In genomic region chr6:114733681-114734080, GRCm38 (mm10) we compare ENCODE assay signal across 26 mouse cellular contexts.
DNase-seq lines count a peak whose midpoint lies in the region; ATAC-seq and TF ChIP-seq lines count a peak whose summit lies in the region.
"Had no signal": no experiment of that assay in that cellular context is flagged by ENCODE, and none has a peak within 500 bp of the region (broad histone marks: within the 10 kb centered on the region; RNA-seq: fewer than 3 reads in every experiment).

No protein-coding gene starts in this region.

- WGBS in embryonic facial prominence, embryonic 12.5 days = 63% methylated on average over 3 of the region's 3 CpGs
- 71% methylated on average over 3 of the region's 3 CpGs for WGBS in limb, embryonic 14.5 days

- H3K36me3 ChIP-seq in embryonic facial prominence, embryonic 12.5 days = no peaks in the 10 kb centered on the region
- no peaks in the 10 kb centered on the region for H3K36me3 ChIP-seq in limb, embryonic 14.5 days (ENCODE audit: control insufficient read depth, insufficient read depth, low read length)
- H3K36me3 ChIP-seq: hindbrain, embryonic 12.5 days; neural tube, embryonic 13.5 days had no signal

- ATAC-seq in embryonic facial prominence, embryonic 12.5 days (ENCODE audit: insufficient number of reproducible peaks, insufficient read depth, low FRiP score, low TSS enrichment) = no peak
- no peak for ATAC-seq in limb, embryonic 14.5 days (ENCODE audit: low FRiP score, low read depth)
- ATAC-seq: forebrain, embryonic 14.5 days; inflammation-experienced regulatory T-cells, adult 6 months; liver, postnatal 0 days; lung, postnatal 0 days; midbrain, embryonic 16.5 days; Patski had no signal

- peak; percentile 58 for DNase-seq in adrenal gland, postnatal 14 days
- DNase-seq in adrenal gland, adult 18-20 months (ENCODE audit: low spot score in 2 of 2) = no peak
- DNase-seq in layer of hippocampus, adult 2 months (ENCODE audit: low spot score in 2 of 2) = no peak
- DNase-seq in layer of hippocampus, adult 8-10 months (ENCODE audit: low spot score in 2 of 2) = no peak
- DNase-seq in limb, embryonic 14.5 days (ENCODE audit: low spot score) = no peak
- DNase-seq in cerebellum, postnatal 14 days = no peak
- no peak for DNase-seq in frontal cortex, postnatal 14 days (ENCODE audit: low spot score in 2 of 2)
- DNase-seq: cerebellum, adult 8-10 months; gastrocnemius, postnatal 14 days; heart, adult 2 months; kidney, adult 2 months; liver, postnatal 0 days; thymus, adult 2 months had no signal

- H3K9me3 ChIP-seq in embryonic facial prominence, embryonic 12.5 days = no peaks in the 10 kb centered on the region
- H3K9me3 ChIP-seq in limb, embryonic 14.5 days (ENCODE audit: control insufficient read depth, low read length) = no peaks in the 10 kb centered on the region
- H3K9me3 ChIP-seq: hindbrain, embryonic 12.5 days; neural tube, embryonic 13.5 days had no signal

- TF ChIP-seq POLR2A in limb, embryonic 14.5 days (IDR thresholded peaks at IDR 0.05; ENCODE audit: borderline replicate concordance, extremely low read depth, insufficient read depth, insufficient read length) = no peak

- peak overlapping the region; percentile 7; the same call in 1 of the 2 replicates for H3K27ac ChIP-seq in layer of hippocampus, adult 2 months
- peak overlapping the region; percentile 43; the same call in 1 of the 2 replicates for H3K27ac ChIP-seq in embryonic facial prominence, embryonic 12.5 days
- H3K27ac ChIP-seq in limb, embryonic 14.5 days (replicated peaks; ENCODE audit: low read depth, low read length) = peak overlapping the region; percentile 53; the same call in 1 of the 2 replicates
- H3K27ac ChIP-seq: hindbrain, embryonic 12.5 days; kidney, postnatal 0 days; macrophage; neural tube, embryonic 13.5 days; stomach, postnatal 0 days had no signal

- H3K4me1 ChIP-seq in embryonic facial prominence, embryonic 12.5 days = peaks cover 16% of the 10 kb centered on the region
- peaks cover 21% of the 10 kb centered on the region; the same call in 1 of the 2 replicates for H3K4me1 ChIP-seq in limb, embryonic 14.5 days (ENCODE audit: control insufficient read depth, insufficient read depth, low read length)

- no peak for TF ChIP-seq CTCF in layer of hippocampus, adult 2 months (conservative IDR thresholded peaks at IDR 0.05)

- H3K27me3 ChIP-seq in embryonic facial prominence, embryonic 12.5 days = no peaks in the 10 kb centered on the region
- H3K27me3 ChIP-seq in limb, embryonic 14.5 days (ENCODE audit: control insufficient read depth, insufficient read depth, low read length) = no peaks in the 10 kb centered on the region
- H3K27me3 ChIP-seq: Patski had no signal

- H3K4me2 ChIP-seq in embryonic facial prominence, embryonic 12.5 days (replicated peaks) = no peak overlapping the region
- no peak overlapping the region for H3K4me2 ChIP-seq in limb, embryonic 14.5 days (replicated peaks; ENCODE audit: low read depth, low read length, severe bottlenecking)
- H3K4me2 ChIP-seq: hindbrain, embryonic 12.5 days; liver, embryonic 11.5 days; neural tube, embryonic 13.5 days had no signal

- H3K9ac ChIP-seq in embryonic facial prominence, embryonic 12.5 days = no peak overlapping the region
- no peak overlapping the region for H3K9ac ChIP-seq in limb, embryonic 14.5 days (ENCODE audit: low read depth, low read length, severe bottlenecking)
- H3K9ac ChIP-seq: hindbrain, embryonic 12.5 days; liver, postnatal 0 days; neural tube, embryonic 13.5 days had no signal

- H3K4me3 ChIP-seq in layer of hippocampus, adult 2 months = no peak overlapping the region
- H3K4me3 ChIP-seq in embryonic facial prominence, embryonic 12.5 days = no peak overlapping the region
- H3K4me3 ChIP-seq in limb, embryonic 14.5 days (replicated peaks; ENCODE audit: low read length) = no peak overlapping the region
- H3K4me3 ChIP-seq: heart, adult 2 months; hindbrain, embryonic 12.5 days; myocyte; neural tube, embryonic 13.5 days had no signal
